Mouse (Mus musculus): ENCODE measurements around the gene Golim4.

DNA sequence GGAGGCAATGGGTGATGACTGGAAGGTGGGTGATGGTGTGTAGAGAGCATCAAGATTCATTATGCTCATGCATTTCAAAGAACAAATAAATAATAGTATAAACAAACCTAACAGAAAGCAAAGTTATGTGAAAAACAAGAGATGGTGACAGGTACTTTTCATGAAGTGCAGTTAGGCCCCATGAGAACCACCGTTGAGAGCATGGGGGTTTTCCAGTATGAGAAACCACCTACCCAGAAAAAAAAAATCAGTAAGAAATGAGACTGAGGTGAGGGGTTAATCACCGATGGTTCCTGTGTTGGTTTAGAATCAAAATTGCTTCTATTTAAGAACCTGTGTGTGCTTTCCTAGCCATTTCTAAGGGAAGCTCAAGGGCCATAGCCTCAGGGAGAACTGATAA is 121.9 kb downstream of the Golim4 start:
- TF ChIP-seq CTCF (IDR thresholded peaks at IDR 0.05; ENCODE audit: low read depth) = no peak
- TF ChIP-seq EP300 (IDR thresholded peaks at IDR 0.05; ENCODE audit: low read depth) = no peak
